Mouse (Mus musculus): Measurements from ENCODE around the gene Rasa3. TPM values are rescaled to one million over a fixed set of nuclear protein-coding genes. Genes with fewer than 3 reads are reported as not detected.

Rasa3 gene
- 14.8 and 21.8 TPM in 2 replicates for polyA plus RNA-seq (2015; fragmentation: Nextera tagmentation; extraction: Ambion mirVana)

DNA sequence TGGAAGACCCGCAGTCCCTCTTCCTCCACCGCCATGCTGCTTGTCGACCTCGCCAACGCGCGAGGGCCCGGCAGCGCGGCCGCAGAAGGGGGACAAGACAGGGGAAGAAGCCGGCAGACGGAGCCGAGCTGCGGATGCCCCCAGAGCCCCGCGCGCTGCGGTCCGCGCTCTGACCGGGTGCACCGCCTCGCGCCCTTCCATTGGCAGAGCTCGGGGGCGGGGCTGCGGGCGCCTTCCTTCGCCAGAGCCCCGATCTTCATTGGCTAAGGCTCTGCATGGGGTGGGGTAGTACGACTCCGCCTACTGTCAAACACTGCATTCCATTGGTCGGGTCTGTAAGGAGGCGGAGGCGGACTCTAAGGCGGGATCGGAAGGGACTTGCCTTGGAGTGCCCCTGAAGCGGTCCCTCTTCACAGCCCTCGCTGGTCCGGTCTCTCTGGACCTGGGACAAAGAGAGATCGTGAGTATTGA, at the start of gene Rasa3:
Gene Rasa3 (minus strand): TSS at position 191 of the 471 bp plus-strand sequence.

GRCm38 (mm10) chr8:13705668-13706067, 28.3 kb upstream of the Rasa3 start, which contains the start of gene Cfap97d2:
TSS of gene Cfap97d2 (plus strand) at chr8:13705889.

GRCm38 (mm10) chr8:13562118-13562517, 115.3 kb downstream of the Rasa3 start, which contains the start of gene 1700029H14Rik:
TSS of gene 1700029H14Rik (minus strand) at chr8:13562461.

Other genes with a start within 250 kb of the Rasa3 start
- 2.3 and 2.5 TPM in 2 replicates for gene Tmem255b, start 242.4 kb downstream of the Rasa3 start, polyA plus RNA-seq (2015; fragmentation: Nextera tagmentation; extraction: Ambion mirVana)
- 134 and 141 TPM in 2 replicates for gene Gas6, start 183.1 kb downstream of the Rasa3 start, polyA plus RNA-seq (2015; fragmentation: Nextera tagmentation; extraction: Ambion mirVana)
- gene 1700029H14Rik, start 115.1 kb downstream of the Rasa3 start, polyA plus RNA-seq (2015; fragmentation: Nextera tagmentation; extraction: Ambion mirVana), result 0.29 TPM in 1 of 2 replicates, not detected in the other
- not detected in 2 replicates for gene Cfap97d2, start 28.3 kb upstream of the Rasa3 start, polyA plus RNA-seq (2015; fragmentation: Nextera tagmentation; extraction: Ambion mirVana)
- gene Cdc16, start 80.1 kb upstream of the Rasa3 start, polyA plus RNA-seq (2015; fragmentation: Nextera tagmentation; extraction: Ambion mirVana), result 66.6 and 73.9 TPM in 2 replicates
- gene Upf3a, start 108.0 kb upstream of the Rasa3 start, polyA plus RNA-seq (2015; fragmentation: Nextera tagmentation; extraction: Ambion mirVana), result 19.7 and 25.7 TPM in 2 replicates
- gene AF366264, start 160.8 kb upstream of the Rasa3 start, polyA plus RNA-seq (2015; fragmentation: Nextera tagmentation; extraction: Ambion mirVana), result not detected in 2 replicates
- 9.3 and 9.7 TPM in 2 replicates for gene Champ1, start 192.0 kb upstream of the Rasa3 start, polyA plus RNA-seq (2015; fragmentation: Nextera tagmentation; extraction: Ambion mirVana)
- gene Coprs, start 212.7 kb upstream of the Rasa3 start, polyA plus RNA-seq (2015; fragmentation: Nextera tagmentation; extraction: Ambion mirVana), result 36.4 and 41.4 TPM in 2 replicates